Mouse (Mus musculus): ENCODE measurements around the gene Utrn. TPM values are rescaled to one million over a fixed set of nuclear protein-coding genes. Genes with fewer than 3 reads are reported as not detected.

Gene Utrn
- total RNA-seq, 2 experiments from 2014 or later, result 34.0 to 35.6 TPM

- DNase-seq, result no peak
Measured at GRCm38 (mm10) chr10:12579048-12579447, 290.1 kb downstream of the Utrn start.

DNA sequence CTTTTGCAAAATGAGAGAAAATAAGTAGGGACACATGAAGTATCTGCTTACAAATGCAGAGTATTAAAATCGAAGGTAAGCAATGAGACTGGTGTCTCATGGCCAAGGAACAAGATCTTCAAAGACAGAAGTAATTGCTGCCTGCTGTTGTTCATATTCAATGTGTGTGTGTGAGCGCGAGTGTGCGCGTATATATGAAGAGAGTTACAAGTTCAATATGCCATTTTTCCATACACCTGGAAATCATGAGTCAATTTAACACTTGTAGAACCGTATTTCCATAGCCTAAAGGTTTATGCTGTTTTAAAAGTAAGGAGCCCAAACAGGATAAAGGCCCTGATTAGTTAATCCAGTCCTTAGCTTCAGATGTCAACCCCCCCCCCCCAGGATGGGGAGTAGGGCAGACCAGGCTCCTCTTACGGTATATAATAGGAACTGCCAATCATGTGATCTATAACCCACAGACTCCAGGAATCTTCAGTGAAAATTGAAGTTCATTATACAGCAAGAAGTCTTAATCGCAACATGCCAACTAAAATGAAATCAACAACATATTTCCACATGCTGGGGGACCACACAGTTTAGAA, 293.2 kb downstream of the Utrn start:
- no peak for DNase-seq

DNA sequence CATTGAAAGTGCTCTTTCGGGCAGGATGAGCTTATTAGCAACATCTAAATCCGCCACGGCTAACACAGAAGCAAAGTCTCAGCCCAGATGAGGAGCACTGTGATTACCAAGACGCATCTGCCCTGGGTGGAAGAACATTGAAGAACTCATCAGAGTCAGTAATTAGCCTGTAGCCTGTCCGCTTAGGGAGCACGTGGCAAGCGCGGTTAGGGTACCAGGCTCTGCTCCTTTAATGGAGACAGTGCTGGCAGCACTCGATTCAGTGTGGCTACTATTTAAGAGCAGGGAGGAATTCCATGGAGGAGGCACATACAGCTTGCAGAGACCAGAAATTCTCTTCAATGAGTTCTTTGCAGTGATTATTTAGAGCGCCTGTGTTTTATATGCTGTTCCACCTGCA, 294.4 kb downstream of the Utrn start:
- no peak for DNase-seq

GRCm38 (mm10) chr10:12573601-12574000, 295.6 kb downstream of the Utrn start:
- no peak for DNase-seq

DNA sequence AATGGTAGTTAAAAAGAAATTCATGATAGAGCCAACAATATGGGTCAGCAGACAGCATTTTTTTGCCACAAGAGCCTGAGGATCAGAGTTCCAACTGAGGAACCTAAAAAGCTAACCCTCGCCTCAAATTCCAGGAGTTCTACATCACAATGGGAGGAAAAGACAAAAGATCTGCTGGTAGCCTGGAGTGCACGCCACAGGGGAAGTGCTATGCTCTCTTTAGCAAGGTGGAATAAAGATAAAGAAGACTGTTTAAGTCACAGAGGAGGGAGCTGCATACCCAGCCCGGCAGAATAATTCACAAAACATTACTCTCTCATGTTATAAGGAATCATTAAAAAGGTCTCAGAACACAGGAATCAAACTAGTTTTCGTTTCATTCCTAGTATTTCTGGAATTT, 296.4 kb downstream of the Utrn start:
- DNase-seq, result no peak

GRCm38 (mm10) chr10:12564425-12564824, 304.7 kb downstream of the Utrn start:
- DNase-seq, result no peak

DNA sequence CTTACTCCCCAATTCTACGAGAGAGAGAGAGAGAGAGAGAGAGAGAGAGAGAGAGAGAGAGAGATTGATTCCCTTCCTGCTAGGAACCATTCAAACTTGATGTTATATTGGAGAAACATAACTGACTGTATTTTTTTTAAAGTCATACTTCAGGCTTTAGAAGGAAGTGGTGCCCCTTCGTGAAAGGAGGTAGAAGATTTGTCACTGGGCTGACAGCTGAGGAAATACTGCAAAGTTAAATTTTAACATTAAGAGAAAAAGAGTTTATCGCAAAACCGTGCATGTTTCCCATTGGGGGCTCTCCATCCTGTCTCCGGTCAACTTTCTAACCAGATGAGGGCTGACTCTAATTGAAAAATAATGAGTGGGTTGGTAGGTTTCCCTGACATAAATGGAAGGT, 310.4 kb downstream of the Utrn start:
- no peak for DNase-seq

- no peak for DNase-seq
Measured at GRCm38 (mm10) chr10:12554090-12554718, 315.0 kb downstream of the Utrn start.

GRCm38 (mm10) chr10:12552890-12553278, 316.3 kb downstream of the Utrn start:
- no peak for DNase-seq

- no peak for DNase-seq
Measured at GRCm38 (mm10) chr10:12552196-12552889, 316.8 kb downstream of the Utrn start.

DNA sequence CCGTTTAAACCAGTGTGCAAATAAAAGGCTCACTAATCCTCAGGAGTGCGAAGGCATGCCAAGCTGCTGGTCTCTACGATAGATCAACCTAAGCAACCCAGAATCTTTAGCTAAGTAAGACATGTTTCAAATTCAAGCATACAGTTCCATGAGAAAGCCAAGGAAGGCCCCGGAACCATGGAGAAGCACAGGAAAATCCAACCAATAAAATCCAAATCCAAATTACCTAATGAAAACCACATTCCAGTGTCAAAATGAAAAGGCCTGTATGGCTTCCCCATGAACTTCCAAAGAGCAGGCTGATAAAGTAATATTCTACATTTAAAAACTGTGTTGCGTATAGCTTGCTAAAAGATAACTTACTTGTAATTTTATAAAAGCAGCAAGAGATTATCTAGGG, 317.4 kb downstream of the Utrn start:
- no peak for DNase-seq

- no peak for DNase-seq
Measured at GRCm38 (mm10) chr10:12549945-12550540, 319.1 kb downstream of the Utrn start.

DNA sequence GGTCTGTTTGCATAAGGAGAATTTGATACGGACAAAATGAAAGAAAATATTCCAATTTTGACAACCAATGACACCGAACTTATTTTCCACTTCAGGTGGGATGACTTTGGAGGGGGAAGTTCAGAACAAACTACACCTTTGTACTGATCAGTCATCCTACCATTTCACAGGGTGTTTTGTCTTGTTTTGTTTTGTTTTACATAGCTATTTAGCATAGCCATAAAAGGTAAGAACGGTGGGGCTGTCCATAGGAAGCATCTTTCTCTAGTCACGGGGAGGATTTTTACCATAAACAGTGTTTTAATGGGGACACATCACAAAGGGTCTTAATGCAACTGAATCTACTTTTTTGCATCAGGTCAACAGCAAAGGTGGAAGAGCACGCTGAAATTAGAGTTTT, 319.9 kb downstream of the Utrn start:
- no peak for DNase-seq

DNA sequence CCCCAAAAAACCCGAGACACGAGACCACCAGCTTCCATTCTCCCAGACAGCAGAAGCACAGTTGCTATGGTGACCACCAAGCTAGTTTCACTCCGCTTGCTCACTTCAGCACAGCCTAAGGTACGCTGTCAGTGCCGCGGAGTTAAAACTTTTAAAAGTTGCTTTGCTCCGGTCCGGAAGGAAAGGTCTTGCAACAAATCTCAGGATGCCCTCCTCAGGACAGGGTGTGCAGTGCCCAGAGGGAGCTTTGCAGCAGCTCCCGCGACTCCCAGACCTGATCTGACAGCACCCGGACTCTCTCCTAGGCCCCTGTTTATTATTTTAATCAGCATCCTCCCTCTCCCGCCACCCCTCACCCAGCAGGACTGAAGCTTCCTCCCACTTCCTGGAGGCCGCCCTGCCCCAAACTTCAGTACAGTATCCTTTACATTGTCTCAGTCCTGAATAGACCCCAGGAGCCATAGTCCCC, 320.5 kb downstream of the Utrn start:
- DNase-seq, result no peak

- DNase-seq, result no peak
Measured at GRCm38 (mm10) chr10:12547037-12547625, 322.0 kb downstream of the Utrn start.

DNA sequence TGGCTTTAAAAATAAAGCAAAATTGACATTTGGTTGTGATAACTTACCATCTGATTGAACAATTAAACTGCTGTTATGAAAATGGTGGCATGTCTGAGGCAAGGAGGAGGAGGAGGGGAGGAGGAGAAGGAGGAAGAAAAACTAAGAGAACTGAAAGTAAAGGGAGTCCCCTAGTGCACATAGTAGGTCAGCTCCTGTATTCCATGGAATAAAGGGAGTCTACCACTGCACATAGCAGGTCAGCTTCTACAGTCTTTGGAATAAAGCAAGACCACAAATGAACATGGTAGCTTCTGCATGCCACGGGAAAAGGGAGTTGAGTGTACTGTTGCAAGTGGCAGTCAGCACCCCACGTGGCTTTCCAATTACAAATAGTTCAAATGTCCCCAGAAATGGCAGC, 323.7 kb downstream of the Utrn start:
- DNase-seq, result no peak

- DNase-seq, result no peak
Measured at GRCm38 (mm10) chr10:12541757-12542156, 327.4 kb downstream of the Utrn start.

DNA sequence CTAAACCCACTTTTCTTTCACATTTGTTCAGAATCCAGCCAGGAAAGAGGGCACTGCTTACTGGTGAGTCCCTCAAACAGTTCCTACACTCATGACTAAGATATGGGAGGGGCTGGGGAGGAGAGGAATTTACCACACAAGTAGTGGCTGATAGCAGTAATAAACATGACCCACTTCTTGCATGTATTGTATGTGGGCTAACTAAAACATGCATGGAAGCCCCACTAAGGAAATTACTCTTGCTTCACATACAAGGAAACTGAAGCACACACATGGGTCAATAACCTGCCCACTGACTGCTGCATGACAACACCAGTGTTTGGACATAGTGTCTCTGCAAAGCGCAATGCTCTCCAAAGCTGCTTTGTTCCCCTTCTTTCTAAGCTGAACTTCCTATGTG, 333.9 kb downstream of the Utrn start:
- DNase-seq, result no peak

- DNase-seq, result no peak
Measured at GRCm38 (mm10) chr10:12534801-12535200, 334.4 kb downstream of the Utrn start.

DNA sequence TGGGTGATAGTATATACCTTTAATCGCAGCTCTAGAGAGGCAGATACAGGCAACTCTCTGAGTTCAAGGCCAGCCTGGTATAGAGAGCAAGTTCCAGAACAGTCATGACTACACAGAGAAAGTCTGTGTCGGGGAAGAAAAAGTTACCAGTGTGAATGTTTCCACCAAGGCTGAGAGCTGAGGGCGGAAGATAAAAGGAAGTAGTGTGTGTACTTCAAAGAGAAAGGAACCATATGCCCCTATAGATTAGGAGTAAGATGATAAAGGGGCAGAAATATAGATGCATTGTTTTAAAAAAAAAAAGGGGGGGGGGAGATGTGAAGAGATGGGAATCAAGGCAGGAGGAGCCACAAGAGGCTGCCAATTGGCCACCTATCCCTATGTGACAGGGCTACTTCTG, 334.9 kb downstream of the Utrn start:
- no peak for DNase-seq

GRCm38 (mm10) chr10:12522078-12522477, 347.1 kb downstream of the Utrn start:
- DNase-seq, result no peak

DNA sequence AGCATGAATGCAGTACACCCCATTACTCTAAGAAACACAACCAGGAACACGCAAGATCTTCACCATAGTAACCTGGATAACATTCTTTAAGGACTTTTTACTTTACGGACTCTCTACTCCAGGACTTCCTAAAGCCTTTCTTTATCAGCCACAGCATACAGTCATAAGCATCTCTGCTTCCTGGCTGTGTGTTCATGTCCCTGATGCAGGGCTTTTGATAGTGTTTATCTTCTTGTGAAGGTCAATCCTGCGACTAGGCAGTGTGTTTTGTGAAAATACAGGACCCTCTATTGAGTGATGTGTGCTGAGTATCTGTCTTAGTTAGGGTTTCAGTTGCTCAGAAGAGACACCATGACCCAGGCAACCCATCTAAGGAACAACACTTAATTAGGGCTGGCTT, 351.0 kb downstream of the Utrn start:
- DNase-seq, result no peak

DNA sequence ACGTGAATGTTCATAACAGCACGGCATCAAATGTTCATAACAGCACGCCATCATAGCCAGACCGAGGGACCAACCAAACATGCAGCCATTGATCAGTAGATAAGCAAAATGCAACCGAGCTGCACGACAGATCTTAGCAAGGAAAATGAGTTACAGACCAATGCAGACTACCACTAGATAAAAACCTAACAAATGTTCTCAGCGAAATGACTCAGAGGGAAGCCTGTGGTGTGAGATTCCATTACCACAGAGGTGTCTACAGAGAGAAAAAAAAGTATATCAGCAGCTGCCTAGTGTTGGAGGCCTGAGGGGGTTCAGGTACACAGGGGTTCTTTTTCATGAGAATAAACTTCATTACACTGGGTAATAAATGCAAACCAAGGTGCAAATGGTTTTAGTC, 363.6 kb downstream of the Utrn start:
- no peak for DNase-seq

Measured in layer of hippocampus, postnatal 36 days (tissue).